Mouse (Mus musculus): ENCODE data around the gene Siah1b. TPM values are rescaled to one million over a fixed set of nuclear protein-coding genes. Genes with fewer than 3 reads are reported as not detected.
A peak's percentile ranks its signal among the peaks of the same experiment; 100 is the strongest.

Gene Siah1b
- polyA plus RNA-seq, 1 experiment from 2014 or later = 16.9 TPM

GRCm38 (mm10) chrX:164092300-164093169, 16.2 kb upstream of the Siah1b start:
- H3K4me2 ChIP-seq (ENCODE audit: low read length) = no peak overlapping the region
- H3K27ac ChIP-seq (ENCODE audit: low read depth, low read length) = no peak overlapping the region
- H3K4me1 ChIP-seq (ENCODE audit: control insufficient read depth, insufficient read depth, low read depth, low read length) = no peaks in the 10 kb centered on the region
- no peak for ATAC-seq
- H3K9me3 ChIP-seq (ENCODE audit: control insufficient read depth, low read length) = no peaks in the 10 kb centered on the region
- no peak overlapping the region for H3K4me3 ChIP-seq (ENCODE audit: low read length)
- H3K9ac ChIP-seq (ENCODE audit: low read depth, low read length) = no peak overlapping the region
- no peaks in the 10 kb centered on the region for H3K36me3 ChIP-seq (ENCODE audit: control insufficient read depth, insufficient read depth, low read length)
- H3K27me3 ChIP-seq (replicated peaks; ENCODE audit: control insufficient read depth, insufficient read depth, low read length) = peaks cover 2% of the 10 kb centered on the region
- WGBS = 71% methylated on average over 7 of the region's 7 CpGs

DNA sequence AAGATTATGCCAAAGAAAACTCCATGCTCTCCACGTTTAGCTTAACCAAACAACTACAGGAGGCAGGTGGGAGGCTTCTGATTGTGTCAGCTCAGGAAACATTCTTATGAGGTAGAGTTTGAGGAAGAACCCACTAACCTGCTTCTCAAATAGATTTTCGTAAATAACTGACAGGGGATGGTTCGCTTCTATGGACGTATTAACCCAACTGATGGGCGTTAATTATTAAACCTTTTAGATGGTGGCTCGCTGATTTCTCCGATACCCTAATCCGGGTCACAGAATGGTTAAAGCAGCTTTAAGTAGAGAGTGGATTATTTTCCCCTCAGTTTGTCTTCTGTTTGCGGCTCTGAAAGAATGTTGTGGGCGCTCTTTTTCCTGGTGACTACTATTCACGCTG, 13.6 kb upstream of the Siah1b start:
- ATAC-seq = no peak
- H3K4me1 ChIP-seq (ENCODE audit: control insufficient read depth, insufficient read depth, low read depth, low read length) = no peaks in the 10 kb centered on the region
- peaks cover 2% of the 10 kb centered on the region for H3K27me3 ChIP-seq (replicated peaks; ENCODE audit: control insufficient read depth, insufficient read depth, low read length)
- no peak overlapping the region for H3K27ac ChIP-seq (ENCODE audit: low read depth, low read length)
- no peak overlapping the region for H3K9ac ChIP-seq (ENCODE audit: low read depth, low read length)
- no peaks in the 10 kb centered on the region for H3K36me3 ChIP-seq (ENCODE audit: control insufficient read depth, insufficient read depth, low read length)
- no peak overlapping the region for H3K4me3 ChIP-seq (ENCODE audit: low read length)
- H3K9me3 ChIP-seq (ENCODE audit: control insufficient read depth, low read length) = no peaks in the 10 kb centered on the region
- 75% methylated on average over 11 of the region's 11 CpGs for WGBS
- H3K4me2 ChIP-seq (ENCODE audit: low read length) = no peak overlapping the region

DNA sequence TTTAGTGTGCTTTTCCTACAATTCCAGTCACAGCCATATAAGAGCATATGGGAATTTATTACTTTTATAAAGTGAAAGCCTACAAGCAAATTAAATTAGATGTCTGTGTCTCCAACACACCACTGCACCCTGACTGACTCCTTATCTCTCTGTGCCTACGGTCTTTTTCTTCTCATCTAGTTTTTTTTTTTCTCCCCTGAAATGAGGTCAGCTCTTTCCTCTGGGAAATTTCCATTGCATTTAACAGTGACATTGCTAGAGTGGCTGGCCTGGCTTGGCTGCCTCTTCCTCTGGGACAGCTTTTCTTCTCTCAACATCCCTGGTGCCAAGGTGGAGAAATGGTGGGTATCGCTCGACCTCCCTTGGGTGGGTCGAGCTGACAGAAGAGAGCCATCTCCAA, 12.3 kb upstream of the Siah1b start, which contains the start of gene Cltrn:
Gene Cltrn, plus strand, starts transcription at position 249 of the 400 bp plus-strand sequence.
- Histone ChIP-seq H3K4me1 (ENCODE audit: control insufficient read depth, insufficient read depth, low read depth, low read length) (no peaks in the 10 kb centered on the region), H3K4me2 (ENCODE audit: low read length) (no peak within 1 kb of the TSS), H3K4me3 (ENCODE audit: low read length) (no peak within 1 kb of the TSS), H3K9ac (ENCODE audit: low read depth, low read length) (no peak within 1 kb of the TSS), H3K36me3 (ENCODE audit: control insufficient read depth, insufficient read depth, low read length) (no peaks in the 10 kb centered on the region), H3K9me3 (ENCODE audit: control insufficient read depth, low read length) (no peaks in the 10 kb centered on the region), H3K27ac (ENCODE audit: low read depth, low read length) (no peak within 1 kb of the TSS), H3K27me3 (replicated peaks; ENCODE audit: control insufficient read depth, insufficient read depth, low read length) (peaks cover 2% of the 10 kb centered on the region)
- no peak for ATAC-seq
- 90% methylated on average over 4 of the region's 4 CpGs for WGBS

GRCm38 (mm10) chrX:164082030-164082429, 5.7 kb upstream of the Siah1b start:
- Histone ChIP-seq H3K27me3 (replicated peaks; ENCODE audit: control insufficient read depth, insufficient read depth, low read length) (no peaks in the 10 kb centered on the region), H3K36me3 (ENCODE audit: control insufficient read depth, insufficient read depth, low read length) (no peaks in the 10 kb centered on the region), H3K4me2 (ENCODE audit: low read length) (no peak overlapping the region), H3K4me3 (ENCODE audit: low read length) (no peak overlapping the region), H3K9ac (ENCODE audit: low read depth, low read length) (no peak overlapping the region), H3K4me1 (ENCODE audit: control insufficient read depth, insufficient read depth, low read depth, low read length) (no peaks in the 10 kb centered on the region), H3K27ac (ENCODE audit: low read depth, low read length) (no peak overlapping the region), H3K9me3 (ENCODE audit: control insufficient read depth, low read length) (no peaks in the 10 kb centered on the region)
- 93% methylated on average over 9 of the region's 9 CpGs for WGBS
- no peak for ATAC-seq

GRCm38 (mm10) chrX:164068968-164069367, 7.3 kb downstream of the Siah1b start:
- H3K9ac ChIP-seq (ENCODE audit: low read depth, low read length) = no peak overlapping the region
- H3K27ac ChIP-seq (ENCODE audit: low read depth, low read length) = no peak overlapping the region
- no peak for ATAC-seq
- WGBS = 88% methylated on average over 4 of the region's 4 CpGs
- H3K36me3 ChIP-seq (ENCODE audit: control insufficient read depth, insufficient read depth, low read length) = no peaks in the 10 kb centered on the region
- no peak overlapping the region for H3K4me2 ChIP-seq (ENCODE audit: low read length)
- no peak overlapping the region for H3K4me3 ChIP-seq (ENCODE audit: low read length)
- H3K9me3 ChIP-seq (ENCODE audit: control insufficient read depth, low read length) = no peaks in the 10 kb centered on the region
- no peaks in the 10 kb centered on the region for H3K4me1 ChIP-seq (ENCODE audit: control insufficient read depth, insufficient read depth, low read depth, low read length)
- no peaks in the 10 kb centered on the region for H3K27me3 ChIP-seq (replicated peaks; ENCODE audit: control insufficient read depth, insufficient read depth, low read length)

- H3K4me2 ChIP-seq (ENCODE audit: low read length) = no peak overlapping the region
- H3K4me1 ChIP-seq (ENCODE audit: control insufficient read depth, insufficient read depth, low read depth, low read length) = no peaks in the 10 kb centered on the region
- no peak overlapping the region for H3K4me3 ChIP-seq (ENCODE audit: low read length)
- H3K9ac ChIP-seq (ENCODE audit: low read depth, low read length) = no peak overlapping the region
- H3K9me3 ChIP-seq (ENCODE audit: control insufficient read depth, low read length) = no peaks in the 10 kb centered on the region
- H3K36me3 ChIP-seq (ENCODE audit: control insufficient read depth, insufficient read depth, low read length) = no peaks in the 10 kb centered on the region
- H3K27me3 ChIP-seq (replicated peaks; ENCODE audit: control insufficient read depth, insufficient read depth, low read length) = no peaks in the 10 kb centered on the region
- peak; percentile 83 for ATAC-seq
- no peak overlapping the region for H3K27ac ChIP-seq (ENCODE audit: low read depth, low read length)
- WGBS = 6% methylated on average over 2 of the region's 2 CpGs
Observed at GRCm38 (mm10) chrX:164066185-164066584, 10.1 kb downstream of the Siah1b start.

DNA sequence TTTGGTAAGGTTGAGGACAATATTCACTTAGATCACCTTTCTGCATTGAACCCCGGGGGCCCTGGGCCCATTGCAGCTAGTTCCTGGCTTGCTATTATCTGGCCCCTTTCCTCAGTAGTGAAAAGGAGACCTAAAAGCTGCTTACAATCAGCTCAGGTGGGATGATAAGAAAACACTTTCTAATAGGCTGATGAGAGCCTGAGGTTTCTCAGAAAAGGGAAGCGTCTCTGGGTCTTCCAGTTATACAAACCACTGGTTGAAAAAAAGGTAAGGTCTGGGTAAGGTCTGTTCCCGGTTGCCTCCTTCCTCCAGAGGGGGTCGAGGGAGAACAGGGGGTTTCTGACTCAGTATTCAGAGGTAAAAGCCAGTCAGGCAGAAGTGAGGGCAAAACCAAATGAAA, 17.2 kb downstream of the Siah1b start:
- Histone ChIP-seq H3K4me3 (ENCODE audit: low read length) (no peak overlapping the region), H3K4me1 (ENCODE audit: control insufficient read depth, insufficient read depth, low read depth, low read length) (no peaks in the 10 kb centered on the region), H3K9me3 (ENCODE audit: control insufficient read depth, low read length) (no peaks in the 10 kb centered on the region), H3K27me3 (replicated peaks; ENCODE audit: control insufficient read depth, insufficient read depth, low read length) (peaks cover 2% of the 10 kb centered on the region; the same call in 1 of the 2 replicates), H3K27ac (ENCODE audit: low read depth, low read length) (no peak overlapping the region), H3K36me3 (ENCODE audit: control insufficient read depth, insufficient read depth, low read length) (no peaks in the 10 kb centered on the region), H3K4me2 (ENCODE audit: low read length) (no peak overlapping the region), H3K9ac (ENCODE audit: low read depth, low read length) (no peak overlapping the region)
- ATAC-seq = no peak
- 72% methylated on average over 4 of the region's 4 CpGs for WGBS

- Histone ChIP-seq H3K4me3 (ENCODE audit: low read length) (no peak overlapping the region), H3K9me3 (ENCODE audit: control insufficient read depth, low read length) (no peaks in the 10 kb centered on the region), H3K27ac (ENCODE audit: low read depth, low read length) (no peak overlapping the region), H3K27me3 (replicated peaks; ENCODE audit: control insufficient read depth, insufficient read depth, low read length) (peaks cover 2% of the 10 kb centered on the region; the same call in 1 of the 2 replicates), H3K9ac (ENCODE audit: low read depth, low read length) (no peak overlapping the region), H3K4me1 (ENCODE audit: control insufficient read depth, insufficient read depth, low read depth, low read length) (no peaks in the 10 kb centered on the region), H3K36me3 (ENCODE audit: control insufficient read depth, insufficient read depth, low read length) (no peaks in the 10 kb centered on the region), H3K4me2 (ENCODE audit: low read length) (no peak overlapping the region)
- no peak for ATAC-seq
- 89% methylated on average over 3 of the region's 3 CpGs for WGBS
Observed at GRCm38 (mm10) chrX:164058523-164058922, 17.8 kb downstream of the Siah1b start.

GRCm38 (mm10) chrX:164055726-164056125, 20.6 kb downstream of the Siah1b start:
- Histone ChIP-seq H3K4me2 (ENCODE audit: low read length) (no peak overlapping the region), H3K4me3 (ENCODE audit: low read length) (no peak overlapping the region), H3K27me3 (replicated peaks; ENCODE audit: control insufficient read depth, insufficient read depth, low read length) (peaks cover 2% of the 10 kb centered on the region; the same call in 1 of the 2 replicates), H3K27ac (ENCODE audit: low read depth, low read length) (no peak overlapping the region), H3K9me3 (ENCODE audit: control insufficient read depth, low read length) (no peaks in the 10 kb centered on the region), H3K9ac (ENCODE audit: low read depth, low read length) (no peak overlapping the region), H3K4me1 (ENCODE audit: control insufficient read depth, insufficient read depth, low read depth, low read length) (no peaks in the 10 kb centered on the region), H3K36me3 (ENCODE audit: control insufficient read depth, insufficient read depth, low read length) (no peaks in the 10 kb centered on the region)
- no peak for ATAC-seq
- WGBS = 86% methylated on average over 4 of the region's 4 CpGs

Data from hindbrain, embryonic 16.5 days (tissue).